Mouse (Mus musculus): ENCODE measurements at regions not wholly inside any gene's neighbourhood (a gene's known extent, or its start where the extent isn't known, plus 50 kb on each side); places are given as distances from the start of the nearest gene placed in this dataset.

DNA sequence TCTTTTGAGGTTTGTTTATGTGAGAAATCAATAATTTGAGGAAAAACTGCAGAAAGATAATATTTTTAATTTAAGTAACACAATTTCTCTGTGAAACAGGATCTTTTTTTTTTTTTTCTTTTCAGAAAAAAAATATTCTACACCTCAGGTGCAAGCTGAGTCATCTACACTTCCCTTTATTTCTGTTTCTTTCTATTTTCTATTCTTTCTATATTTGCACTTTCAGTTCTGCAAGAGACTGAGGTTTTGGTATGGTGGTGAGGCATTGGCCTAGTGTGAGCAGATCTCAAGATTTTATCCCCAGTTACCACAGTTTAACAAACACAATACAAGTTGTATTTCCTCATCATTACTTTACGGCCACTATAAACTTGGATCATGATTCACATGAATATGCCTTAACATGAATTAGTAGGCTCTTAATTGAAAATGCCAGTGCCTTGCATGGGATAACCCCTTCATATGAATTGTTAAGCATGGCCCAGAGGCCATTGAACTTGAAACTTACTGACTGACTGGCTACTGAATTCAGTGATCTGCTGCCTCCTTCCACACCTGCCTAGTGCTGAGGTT, 1278.1 kb downstream of the Stim2 start:
- DNase-seq (ENCODE audit: low read depth, low spot score): no peak

DNA sequence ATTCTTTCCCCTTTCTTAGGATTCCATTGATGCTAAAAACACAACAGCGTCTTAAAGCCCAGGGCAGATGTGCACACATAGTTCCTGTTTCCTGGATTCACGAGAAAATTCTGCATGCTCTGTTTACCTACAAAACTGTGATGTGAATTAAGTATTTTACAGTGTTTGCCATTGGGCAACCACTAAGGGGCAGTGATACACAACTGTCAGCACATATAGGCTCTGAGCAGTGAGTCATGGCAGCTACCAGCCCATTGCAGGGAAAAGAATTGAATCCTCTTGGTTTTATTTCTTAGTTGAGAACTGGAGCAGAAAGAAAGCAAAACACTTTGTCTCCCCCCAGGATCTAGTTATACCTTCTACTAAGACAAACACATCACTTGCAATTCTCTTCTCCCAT, 1295.0 kb downstream of the Stim2 start:
- DNase-seq (ENCODE audit: low read depth, low spot score): peak; percentile 2

DNA sequence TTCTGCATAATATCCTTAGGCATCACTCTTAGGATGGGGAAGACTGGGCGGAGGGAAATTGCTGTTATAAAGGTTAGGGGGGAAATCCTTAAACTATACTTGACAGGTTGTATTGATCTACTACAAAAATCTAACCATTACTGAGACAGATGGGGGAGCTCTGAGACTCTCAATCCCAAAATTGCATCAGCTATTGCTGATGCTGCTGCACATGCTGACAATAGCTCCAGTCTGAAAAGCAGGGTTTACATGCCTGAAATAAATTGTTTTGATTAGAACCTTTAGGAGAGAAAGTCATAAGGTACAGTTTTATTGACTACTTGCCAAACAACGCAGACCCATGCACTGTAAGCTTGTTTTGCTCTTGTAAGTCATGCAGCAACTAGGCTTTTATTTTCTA, 1295.7 kb downstream of the Stim2 start:
- no peak for DNase-seq (ENCODE audit: low read depth, low spot score)

DNA sequence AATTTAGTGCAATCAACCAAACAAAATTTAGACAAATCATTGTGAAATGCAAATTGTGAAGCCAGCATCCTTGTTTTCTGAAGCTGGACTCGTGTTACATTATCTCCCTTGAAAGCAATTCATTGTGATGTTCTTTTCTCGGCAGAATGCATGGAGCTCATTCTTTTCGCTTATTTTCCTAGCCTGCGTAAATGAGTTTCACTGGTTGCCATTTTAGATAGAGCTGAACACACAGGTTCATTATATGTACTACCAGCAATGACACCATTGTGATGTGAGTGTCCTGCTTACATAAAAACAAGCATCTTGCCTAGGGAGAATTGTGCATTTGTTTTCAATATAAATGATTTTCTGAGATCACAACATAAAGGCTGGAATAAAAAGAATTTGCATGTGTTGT, 1296.5 kb downstream of the Stim2 start:
- no peak for DNase-seq (ENCODE audit: low read depth, low spot score)

DNA sequence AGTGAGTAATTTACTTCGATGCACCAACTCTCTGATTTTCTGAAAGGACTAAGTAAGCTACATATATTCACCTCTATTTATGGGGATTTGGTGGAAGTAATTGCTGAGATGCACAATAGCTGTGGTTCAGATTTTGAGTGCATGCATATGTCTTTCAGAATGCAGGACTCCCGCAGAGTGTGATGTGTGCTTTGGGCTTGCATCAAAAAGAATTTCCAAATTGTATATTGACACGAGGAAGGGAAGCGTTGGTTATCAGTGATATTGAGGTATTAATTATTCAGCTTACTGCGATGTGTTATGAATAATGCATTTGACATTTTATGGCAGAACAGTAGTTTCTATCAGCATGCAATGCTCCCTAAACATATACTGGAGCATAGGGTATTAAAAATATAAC, 1303.2 kb downstream of the Stim2 start:
- no peak for DNase-seq (ENCODE audit: low read depth, low spot score)

DNA sequence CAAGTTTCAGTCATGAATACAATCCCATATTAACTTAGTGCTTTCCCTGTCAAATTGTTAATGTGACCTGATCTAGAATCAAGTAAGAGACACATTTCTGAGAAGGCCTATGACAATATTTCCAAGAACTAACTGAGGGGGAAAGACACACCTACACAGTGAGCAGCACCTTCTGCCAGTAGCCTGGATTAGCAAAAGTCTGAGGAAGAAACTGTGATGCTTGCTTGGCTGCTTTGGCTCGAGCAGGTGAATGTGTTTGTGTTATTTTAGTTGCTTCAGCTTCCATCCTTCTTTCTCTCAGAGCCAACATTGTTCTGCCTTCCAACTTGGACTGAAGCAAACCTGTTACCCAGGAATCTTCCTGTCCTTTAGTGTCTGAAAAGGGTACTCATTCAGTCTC, 1347.7 kb downstream of the Stim2 start:
- no peak for DNase-seq (ENCODE audit: low read depth, low spot score)

DNA sequence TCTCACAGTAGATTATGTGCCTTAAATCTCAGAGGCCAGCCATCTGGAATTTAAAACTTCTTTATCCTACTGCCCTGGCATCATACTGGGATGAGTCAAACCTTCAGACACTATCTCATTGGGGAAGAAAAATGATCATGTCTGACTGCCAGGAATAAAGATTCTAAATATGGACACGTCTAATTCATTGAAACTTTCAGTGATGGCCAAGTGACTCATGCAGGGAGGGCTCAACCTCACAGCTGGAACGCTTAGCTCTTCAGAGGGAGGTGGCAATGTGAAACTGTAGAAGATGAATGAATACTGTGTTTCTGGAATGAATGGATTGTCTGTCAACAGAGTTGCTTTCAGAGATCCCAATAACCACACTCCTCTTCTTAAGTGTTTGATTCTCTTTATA, 1357.2 kb downstream of the Stim2 start:
- peak; percentile 17 for DNase-seq (ENCODE audit: low read depth, low spot score)

DNA sequence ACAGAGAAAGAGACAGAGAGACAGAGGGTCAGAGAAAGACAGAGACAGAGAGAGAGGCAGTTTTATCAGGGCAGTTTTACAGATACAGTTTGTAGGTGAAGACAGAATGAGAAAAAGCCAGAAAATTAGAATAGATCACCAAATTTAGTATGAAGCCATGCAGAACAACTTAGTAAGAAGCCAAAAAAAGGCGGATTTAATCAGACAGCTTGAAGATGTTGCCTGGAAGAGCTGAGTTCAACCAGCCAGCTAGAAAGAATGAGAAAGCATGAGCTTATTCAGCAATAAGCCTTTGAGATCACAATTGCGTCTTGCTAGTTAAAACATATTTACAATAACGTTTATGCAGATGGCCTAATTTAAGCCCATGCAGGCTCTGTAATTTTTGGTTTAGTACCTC, 1376.0 kb downstream of the Stim2 start:
- DNase-seq (ENCODE audit: low read depth, low spot score): no peak

DNA sequence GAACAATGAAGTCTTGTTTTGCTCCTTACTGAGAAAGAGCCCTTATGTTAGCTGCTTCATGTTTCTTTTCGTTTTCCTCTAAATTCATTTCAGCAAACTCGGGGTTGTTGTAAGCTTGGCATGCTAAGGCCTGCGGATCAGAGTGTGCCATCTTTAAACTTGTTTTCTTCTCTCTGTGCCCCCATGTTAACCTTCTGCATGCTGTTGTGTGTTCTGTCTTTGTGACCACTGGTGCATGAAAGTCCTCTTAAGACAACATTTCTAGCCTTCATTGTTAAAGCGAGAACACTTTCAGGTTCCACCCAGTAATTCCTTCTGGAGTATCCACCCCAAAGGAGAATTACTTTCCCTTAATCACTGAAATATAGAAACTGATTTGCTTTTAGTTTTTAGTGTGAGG, 1392.5 kb downstream of the Stim2 start:
- DNase-seq (ENCODE audit: low read depth, low spot score): no peak

DNA sequence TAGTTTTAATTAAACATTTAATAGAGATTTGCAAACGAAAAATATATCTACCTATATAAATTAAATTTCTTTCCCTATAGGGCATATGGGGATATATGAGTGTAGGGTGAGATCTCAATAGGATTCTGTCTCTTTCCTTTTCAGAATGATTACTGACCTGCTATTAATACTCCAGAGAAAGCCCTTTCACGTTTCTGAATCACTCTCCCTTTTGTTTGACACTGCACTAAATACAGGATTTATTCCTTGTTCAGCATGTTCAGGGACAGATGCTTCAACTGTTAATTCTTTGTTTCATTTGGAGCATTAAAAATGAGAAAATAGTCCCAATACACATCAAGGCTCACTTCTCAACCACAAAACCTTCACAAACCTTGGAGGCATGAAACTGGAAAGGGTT, 1397.7 kb downstream of the Stim2 start:
- DNase-seq (ENCODE audit: low read depth, low spot score): no peak

DNA sequence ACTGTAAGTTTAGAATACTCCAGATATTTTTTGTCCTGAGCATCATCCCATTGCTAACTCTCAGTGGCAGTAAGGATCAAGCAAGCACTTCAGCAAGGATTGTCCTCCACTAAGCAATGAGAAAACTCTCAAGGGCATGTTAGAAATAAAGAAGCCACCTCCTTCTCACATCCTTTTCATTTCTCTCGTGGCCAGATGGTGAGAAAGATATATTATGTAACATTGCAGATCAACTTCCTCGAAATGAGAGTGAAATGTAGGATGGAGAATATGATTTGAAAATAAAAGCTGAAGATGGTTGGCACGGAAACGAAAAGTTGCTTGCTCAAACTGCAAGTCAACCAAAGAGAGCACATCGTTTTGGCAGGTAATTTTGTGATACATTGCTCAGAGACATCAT, 1417.8 kb downstream of the Stim2 start:
- DNase-seq (ENCODE audit: low read depth, low spot score): no peak

DNA sequence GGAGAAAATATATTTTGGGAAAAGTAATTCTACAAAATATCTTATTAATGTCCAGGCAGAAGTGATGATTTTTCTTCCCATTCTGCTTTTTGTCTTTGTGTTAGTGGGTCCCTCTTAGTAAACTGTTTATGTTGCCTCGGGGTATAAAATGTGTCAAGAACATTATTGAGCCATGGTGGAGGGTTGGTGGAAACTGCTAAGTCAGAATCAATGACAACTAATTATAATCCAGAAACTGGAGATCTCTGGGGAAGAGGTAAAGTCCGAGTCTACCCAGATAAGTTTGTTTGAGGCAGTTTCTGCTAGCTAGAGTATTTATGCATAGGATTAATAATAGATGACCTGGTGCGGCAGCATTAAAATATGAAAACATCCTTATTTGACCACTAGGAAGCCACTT, 1440.9 kb downstream of the Stim2 start:
- no peak for DNase-seq (ENCODE audit: low read depth, low spot score)

DNA sequence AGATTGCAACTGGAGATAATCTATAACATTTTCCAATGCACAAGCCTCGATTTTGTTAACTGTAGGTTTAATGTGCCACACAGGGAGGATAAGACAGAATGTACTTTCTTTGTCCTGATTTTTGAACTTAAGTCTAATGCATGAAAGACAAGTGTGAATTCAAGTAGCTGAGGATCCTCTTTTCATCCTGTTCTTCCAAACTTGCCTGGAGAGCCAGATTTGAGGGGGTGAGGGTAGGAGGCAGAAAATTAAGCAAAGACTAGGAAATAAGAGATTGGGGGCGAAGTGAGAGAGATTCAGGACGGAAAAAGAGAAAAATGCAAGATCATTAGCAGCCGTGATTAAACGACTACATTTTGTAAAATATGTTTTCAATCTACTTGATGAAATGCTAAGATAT, 1450.8 kb downstream of the Stim2 start:
- DNase-seq (ENCODE audit: low read depth, low spot score): no peak
